20 mouse cellular contexts compared by ENCODE assay signal in the genomic region with DNA sequence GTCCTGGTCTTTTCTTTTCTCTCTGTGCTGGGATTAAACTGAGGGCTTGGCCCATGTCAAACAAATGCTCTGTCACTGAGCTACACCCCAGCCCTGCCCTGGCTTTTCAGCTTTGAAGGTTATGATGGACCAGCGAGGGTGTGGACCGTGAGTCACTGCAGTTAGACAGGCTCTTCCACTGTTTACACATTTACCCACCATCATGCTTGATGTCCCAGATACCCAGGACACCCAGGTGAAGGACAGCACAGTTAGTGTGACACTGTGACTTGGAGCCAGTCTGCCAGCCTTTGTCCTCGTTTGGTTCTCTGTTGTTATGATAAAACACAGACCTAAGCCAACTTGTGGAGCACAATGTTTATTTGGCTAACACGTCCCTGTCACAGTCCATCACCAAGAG. TPM values are rescaled to one million over a fixed set of nuclear protein-coding genes. Genes with fewer than 3 reads are reported as not detected.
A peak's percentile ranks its signal among the peaks of the same experiment; 100 is the strongest.
DNase-seq lines count a peak whose midpoint lies in the region; ATAC-seq and TF ChIP-seq lines count a peak whose summit lies in the region.
"Had no signal": no experiment of that assay in that cellular context is flagged by ENCODE, and none has a peak within 500 bp of the region (broad histone marks: within the 10 kb centered on the region; RNA-seq: fewer than 3 reads in every experiment).

No protein-coding gene starts in this region.

- H3K27me3 ChIP-seq in forebrain, postnatal 0 days (ENCODE audit: insufficient read depth, low read length): no peaks in the 10 kb centered on the region
- H3K27me3 ChIP-seq in forebrain, embryonic 11.5 days (ENCODE audit: control insufficient read depth, insufficient read depth, low read length): no peaks in the 10 kb centered on the region
- H3K27me3 ChIP-seq in lung, embryonic 16.5 days (ENCODE audit: control insufficient read depth, insufficient read depth, low read depth, low read length): no peaks in the 10 kb centered on the region
- H3K27me3 ChIP-seq in stomach, embryonic 14.5 days (ENCODE audit: control insufficient read depth, insufficient read depth, low read length): no peaks in the 10 kb centered on the region
- H3K27me3 ChIP-seq in hindbrain, embryonic 16.5 days (replicated peaks; ENCODE audit: control insufficient read depth, insufficient read depth, low read length): no peaks in the 10 kb centered on the region

- H3K4me3 ChIP-seq in forebrain, postnatal 0 days (ENCODE audit: low read depth, low read length): no peak overlapping the region
- no peak overlapping the region for H3K4me3 ChIP-seq in forebrain, embryonic 11.5 days (ENCODE audit: low read depth, low read length)
- no peak overlapping the region for H3K4me3 ChIP-seq in lung, embryonic 16.5 days (ENCODE audit: low read length)
- H3K4me3 ChIP-seq in stomach, embryonic 14.5 days (ENCODE audit: low read depth, low read length): no peak overlapping the region
- no peak overlapping the region for H3K4me3 ChIP-seq in hindbrain, embryonic 16.5 days (ENCODE audit: low read length)

- no peak overlapping the region for H3K9ac ChIP-seq in forebrain, postnatal 0 days
- H3K9ac ChIP-seq in forebrain, embryonic 11.5 days (ENCODE audit: low read length): no peak overlapping the region
- no peak overlapping the region for H3K9ac ChIP-seq in lung, embryonic 16.5 days (ENCODE audit: low read length)
- no peak overlapping the region for H3K9ac ChIP-seq in stomach, embryonic 14.5 days (replicated peaks; ENCODE audit: low read depth, low read length)
- no peak overlapping the region for H3K9ac ChIP-seq in hindbrain, embryonic 16.5 days (ENCODE audit: low read depth, low read length)

- 0 out of 2 replicates have a peak overlapping the region, but pooled peaks have one; percentile 1 for H3K27ac ChIP-seq in forebrain, postnatal 0 days (ENCODE audit: low read depth, low read length)
- H3K27ac ChIP-seq in forebrain, embryonic 11.5 days (ENCODE audit: low read depth, low read length): no peak overlapping the region
- no peak overlapping the region for H3K27ac ChIP-seq in lung, embryonic 16.5 days (ENCODE audit: low read length)
- H3K27ac ChIP-seq in stomach, embryonic 14.5 days (ENCODE audit: low read length): no peak overlapping the region
- H3K27ac ChIP-seq in hindbrain, embryonic 16.5 days (ENCODE audit: low read depth, low read length): no peak overlapping the region

- ATAC-seq in forebrain, postnatal 0 days: no peak
- ATAC-seq in forebrain, embryonic 11.5 days (replicated peaks; ENCODE audit: low FRiP score): no peak
- peak; percentile 24 for ATAC-seq in lung, embryonic 16.5 days (ENCODE audit: low read depth)
- ATAC-seq in stomach, embryonic 14.5 days (ENCODE audit: insufficient number of reproducible peaks, insufficient read depth, low FRiP score, low read depth): peak; percentile 50; the same call in 1 of the 2 replicates
- ATAC-seq in hindbrain, embryonic 16.5 days: no peak
- ATAC-seq: forebrain, embryonic 16.5 days had no signal

- H3K9me3 ChIP-seq in forebrain, postnatal 0 days (ENCODE audit: low read length): no peaks in the 10 kb centered on the region
- no peaks in the 10 kb centered on the region for H3K9me3 ChIP-seq in forebrain, embryonic 11.5 days (ENCODE audit: control insufficient read depth, low read length)
- no peaks in the 10 kb centered on the region for H3K9me3 ChIP-seq in lung, embryonic 16.5 days (ENCODE audit: control insufficient read depth, low read length)
- no peaks in the 10 kb centered on the region for H3K9me3 ChIP-seq in stomach, embryonic 14.5 days (ENCODE audit: control insufficient read depth, low read depth, low read length)
- no peaks in the 10 kb centered on the region for H3K9me3 ChIP-seq in hindbrain, embryonic 16.5 days (ENCODE audit: control insufficient read depth, low read length)

- TF ChIP-seq CTCF in forebrain, postnatal 0 days (IDR thresholded peaks at IDR 0.05; ENCODE audit: low read depth): no peak

- H3K4me1 ChIP-seq in forebrain, postnatal 0 days (ENCODE audit: insufficient read depth): no peaks in the 10 kb centered on the region
- H3K4me1 ChIP-seq in forebrain, embryonic 11.5 days (replicated peaks; ENCODE audit: control insufficient read depth, insufficient read depth, low read length): peaks cover 3% of the 10 kb centered on the region; the same call in 1 of the 2 replicates
- H3K4me1 ChIP-seq in lung, embryonic 16.5 days (replicated peaks; ENCODE audit: control insufficient read depth, insufficient read depth, low read length): no peaks in the 10 kb centered on the region; the same call in 1 of the 2 replicates
- no peaks in the 10 kb centered on the region for H3K4me1 ChIP-seq in stomach, embryonic 14.5 days (ENCODE audit: control insufficient read depth, insufficient read depth, low read length)
- peaks cover 2% of the 10 kb centered on the region; the same call in 1 of the 2 replicates for H3K4me1 ChIP-seq in hindbrain, embryonic 16.5 days (ENCODE audit: control insufficient read depth, insufficient read depth, low read depth, low read length)

- DNase-seq in forebrain, postnatal 0 days: no peak
- no peak for DNase-seq in forebrain, embryonic 11.5 days (ENCODE audit: low spot score)
- no peak for DNase-seq in lung, adult 18-20 months
- peak; percentile 69 for DNase-seq in adrenal gland, postnatal 14 days
- DNase-seq in thymus, postnatal 4 days: no peak
- DNase-seq: B cell, adult 2 months; cerebellum, adult 2 months; gastrocnemius, postnatal 10 days; heart, postnatal 14 days; layer of hippocampus, adult 9-11 months had no signal

- H3K4me2 ChIP-seq in forebrain, postnatal 0 days (ENCODE audit: low read depth): no peak overlapping the region
- no peak overlapping the region for H3K4me2 ChIP-seq in forebrain, embryonic 11.5 days (ENCODE audit: low read depth, low read length, severe bottlenecking)
- no peak overlapping the region for H3K4me2 ChIP-seq in lung, embryonic 16.5 days (ENCODE audit: low read depth, low read length)
- H3K4me2 ChIP-seq in stomach, embryonic 14.5 days (replicated peaks; ENCODE audit: low read depth, low read length): no peak overlapping the region
- H3K4me2 ChIP-seq in hindbrain, embryonic 16.5 days (ENCODE audit: low read length): no peak overlapping the region

- 60% methylated on average over 4 of the region's 4 CpGs for WGBS in forebrain, postnatal 0 days
- 58% methylated on average over 4 of the region's 4 CpGs for WGBS in forebrain, embryonic 11.5 days
- WGBS in lung, embryonic 16.5 days: 24% methylated on average over 4 of the region's 4 CpGs
- 14% methylated on average over 4 of the region's 4 CpGs for WGBS in stomach, embryonic 14.5 days
- 59% methylated on average over 4 of the region's 4 CpGs for WGBS in hindbrain, embryonic 16.5 days

- no peaks in the 10 kb centered on the region for H3K36me3 ChIP-seq in forebrain, postnatal 0 days (ENCODE audit: insufficient read depth)
- H3K36me3 ChIP-seq in forebrain, embryonic 11.5 days (ENCODE audit: control insufficient read depth, insufficient read depth, low read length): no peaks in the 10 kb centered on the region
- H3K36me3 ChIP-seq in lung, embryonic 16.5 days (ENCODE audit: control insufficient read depth, insufficient read depth, low read length): no peaks in the 10 kb centered on the region
- no peaks in the 10 kb centered on the region for H3K36me3 ChIP-seq in stomach, embryonic 14.5 days (ENCODE audit: control insufficient read depth, insufficient read depth, low read length)
- no peaks in the 10 kb centered on the region for H3K36me3 ChIP-seq in hindbrain, embryonic 16.5 days (ENCODE audit: control insufficient read depth, insufficient read depth, low read length)

RNA-seq across cellular contexts. Expression of a gene that starts 34.9 kb away (rescaled TPM):
- not detected in 2 replicates for total RNA-seq in forebrain, postnatal 0 days (2014; rRNA removed)
- 0.21 TPM in 1 of 2 replicates, not detected in the other for polyA plus RNA-seq in forebrain, postnatal 0 days (2015; fragmentation: Nextera tagmentation; extraction: Ambion mirVana)
- not detected in 2 replicates for polyA plus RNA-seq in forebrain, embryonic 11.5 days (2014; fragmentation: Nextera tagmentation; extraction: Ambion mirVana)
- not detected in 2 replicates for polyA plus RNA-seq in lung, embryonic 16.5 days (2015; fragmentation: Nextera tagmentation; extraction: Ambion mirVana)
- total RNA-seq in adrenal gland, postnatal 14 days (2021): not detected in 2 replicates
- polyA plus RNA-seq in stomach, embryonic 14.5 days (2014; fragmentation: Nextera tagmentation; extraction: Ambion mirVana): not detected in 2 replicates
- not detected in 2 replicates for polyA plus RNA-seq in hindbrain, embryonic 16.5 days (2015; fragmentation: Nextera tagmentation; extraction: Ambion mirVana)
- total RNA-seq: ES-E14; gastrocnemius, postnatal 10 days; heart, adult 8-10 months; heart, postnatal 14 days; left cerebral cortex, postnatal 36 days; megakaryocyte-erythroid progenitor cell, adult 5-6 weeks had no signal
- polyA plus RNA-seq: cerebellum, adult 2 months; forebrain, embryonic 16.5 days; liver, embryonic 16.5 days; thymus, postnatal 0 days had no signal

Comparison
In these comparisons a context has a peak if more than half of its experiments do, and no peak if none do; other contexts are left out.
1. ATAC-seq: peak in lung, embryonic 16.5 days (single experiment) and stomach, embryonic 14.5 days (single experiment); none in forebrain, postnatal 0 days (single experiment), forebrain, embryonic 11.5 days (single experiment) and hindbrain, embryonic 16.5 days (single experiment).